Mouse (Mus musculus) kidney, postnatal 25 days (tissue): Measurements from ENCODE around the gene Eno3.

Experiments used
- DNase-seq, 2 experiments: peaks; one replicate each; pipeline ENCODE4 v3.0.0; 2021; ENCODE audit warnings: mixed read lengths in 2 of 2

Eno3 gene

DNA sequence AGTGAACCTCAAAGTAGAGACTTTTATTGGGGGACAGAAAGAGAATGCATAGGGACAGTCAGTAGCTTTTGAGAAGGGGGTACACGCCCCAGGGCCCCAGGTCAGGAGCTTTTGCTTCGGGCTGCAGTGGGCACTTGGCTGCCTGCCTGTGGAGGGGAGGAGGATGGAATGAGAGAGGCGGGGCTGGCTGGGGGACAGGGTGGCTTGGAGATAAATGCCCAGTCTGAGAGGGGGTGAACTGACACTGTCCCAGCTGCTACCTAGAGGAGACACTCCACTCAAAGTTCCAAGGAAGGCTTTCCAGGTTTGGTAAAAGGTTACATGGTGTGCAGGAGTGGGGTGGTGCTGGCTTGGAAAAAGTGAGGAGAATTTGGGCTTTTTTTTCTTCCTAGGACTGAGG is at the start of gene Eno3:
Gene Eno3, plus strand, starts transcription at position 239 of the 400 bp plus-strand sequence.
- peak in 1 of 2 experiments; percentile 47 for DNase-seq

GRCm38 (mm10) chr11:70607611-70608010 is 49.4 kb upstream of the Eno3 start:
- no peak for DNase-seq

GRCm38 (mm10) chr11:70608381-70609066 is 48.5 kb upstream of the Eno3 start:
- DNase-seq: peak; percentile 67 to 87

GRCm38 (mm10) chr11:70610752-70611151 is 46.2 kb upstream of the Eno3 start:
- no peak for DNase-seq

DNA sequence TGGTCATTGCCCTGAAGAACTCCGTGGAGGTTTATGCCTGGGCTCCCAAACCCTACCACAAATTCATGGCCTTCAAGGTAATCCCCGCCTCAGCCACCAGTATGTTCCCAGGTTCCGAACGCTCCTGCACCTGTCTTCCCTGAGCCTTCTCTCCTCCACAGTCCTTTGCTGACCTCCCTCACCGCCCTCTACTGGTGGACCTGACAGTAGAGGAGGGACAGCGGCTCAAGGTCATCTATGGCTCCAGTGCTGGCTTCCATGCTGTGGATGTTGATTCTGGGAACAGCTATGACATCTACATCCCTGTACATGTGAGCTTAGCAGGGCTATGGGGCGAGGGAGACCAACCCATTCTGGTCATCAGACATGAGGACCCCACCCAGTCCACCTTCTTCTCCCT is 44.5 kb upstream of the Eno3 start:
- DNase-seq: peak; percentile 31 to 57

DNA sequence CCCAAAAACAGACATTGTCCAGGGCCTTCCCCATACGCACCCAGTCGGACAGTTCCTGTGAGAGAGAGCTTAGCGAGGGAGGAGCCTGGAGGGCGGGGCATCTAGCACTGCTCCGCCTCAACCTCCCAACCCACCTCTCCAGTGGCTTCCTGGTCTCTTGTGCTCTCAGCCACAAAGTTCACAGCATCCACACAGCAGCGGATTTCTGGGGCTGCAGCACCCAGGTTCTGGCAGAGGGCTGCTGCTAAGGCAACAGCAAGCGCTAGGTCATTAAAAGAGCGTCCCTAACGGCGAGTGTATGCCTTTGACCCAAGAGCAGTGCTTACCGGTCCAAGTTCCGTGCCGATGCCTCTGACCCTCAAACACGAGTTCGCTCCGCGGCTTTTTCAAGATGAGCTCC is 41.9 kb upstream of the Eno3 start:
- DNase-seq: peak; percentile 79 to 84

DNA sequence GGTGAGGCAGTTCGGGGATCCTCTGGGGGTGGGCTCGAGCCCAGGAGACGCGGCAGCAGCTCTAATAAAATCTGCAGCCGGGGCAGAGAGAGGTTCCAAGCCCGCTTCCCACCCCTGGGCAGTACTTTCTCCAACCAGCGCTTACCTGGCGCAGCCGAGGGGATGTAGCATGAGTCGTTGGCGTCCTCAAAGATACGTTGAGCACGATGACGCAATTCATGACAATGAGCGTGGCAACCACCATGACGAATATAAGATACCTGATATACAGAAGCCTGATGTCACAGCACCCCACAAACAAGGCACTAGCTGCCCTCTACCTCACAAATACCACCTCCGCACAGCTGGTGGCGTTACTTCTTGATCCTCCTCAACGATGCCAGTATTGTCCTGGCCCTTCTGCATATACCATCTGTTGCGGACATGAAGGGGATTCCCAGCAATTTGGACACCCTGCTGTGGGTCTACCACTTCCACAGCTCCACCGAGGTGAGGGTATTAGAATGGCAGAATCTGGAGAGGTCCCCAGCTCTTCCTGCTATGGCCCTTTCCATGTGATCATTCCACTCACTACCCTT is 41.4 kb upstream of the Eno3 start, which contains the start of gene 4930544D05Rik:
Gene 4930544D05Rik, plus strand, starts transcription at position 333 of the 578 bp plus-strand sequence.
- DNase-seq: no peak

DNA sequence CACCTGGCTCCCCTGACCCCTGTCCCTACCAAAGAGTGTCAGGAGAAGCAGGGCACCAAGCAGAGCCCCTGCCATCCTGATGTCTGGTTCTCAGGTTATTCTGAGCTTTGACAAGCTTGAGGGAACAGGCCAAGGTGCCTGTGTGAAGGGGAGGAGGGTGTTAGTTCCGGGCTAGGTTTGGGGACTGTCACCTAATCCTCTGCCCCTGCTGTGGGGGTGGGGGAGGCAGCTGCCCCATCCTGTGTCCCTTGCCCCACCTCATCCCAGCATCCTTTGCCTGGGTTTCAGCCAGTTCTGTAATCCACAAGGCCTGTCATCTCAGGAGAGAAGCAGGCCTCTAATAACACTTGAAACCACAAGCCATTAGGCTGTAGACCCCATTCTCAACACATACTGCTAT is 37.9 kb upstream of the Eno3 start, which contains the start of gene Chrne:
Gene Chrne, minus strand, starts transcription at position 116 of the 400 bp plus-strand sequence.
- no peak for DNase-seq

- no peak for DNase-seq
Observed at GRCm38 (mm10) chr11:70621972-70622814, 34.8 kb upstream of the Eno3 start.

GRCm38 (mm10) chr11:70623053-70623742 is 33.8 kb upstream of the Eno3 start:
- DNase-seq: peak in 1 of 2 experiments; percentile 31

GRCm38 (mm10) chr11:70625473-70625872 is 31.5 kb upstream of the Eno3 start:
- peak; percentile 49 to 76 for DNase-seq

GRCm38 (mm10) chr11:70626877-70627276 is 30.1 kb upstream of the Eno3 start:
- DNase-seq: peak in 1 of 2 experiments; percentile 47

DNA sequence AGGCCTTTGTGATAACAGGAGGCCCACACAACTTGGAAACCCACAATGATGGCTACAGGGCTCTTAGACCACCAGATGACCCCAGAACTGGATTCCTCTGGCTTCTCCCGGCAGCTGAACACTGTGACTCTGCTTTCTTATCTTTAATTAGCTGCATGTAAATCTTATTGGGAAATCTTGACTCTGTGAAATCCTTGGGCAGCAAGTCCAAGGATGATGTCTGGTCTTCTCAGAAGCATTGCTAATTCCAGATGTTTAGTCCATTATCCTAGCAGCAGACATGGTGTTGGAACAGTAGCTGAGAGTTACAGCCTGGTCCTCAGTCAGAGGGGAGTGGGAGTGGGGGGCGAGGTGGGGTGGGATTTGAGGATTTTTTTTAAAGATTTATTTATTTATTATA is 28.6 kb upstream of the Eno3 start:
- DNase-seq: no peak

- peak in 1 of 2 experiments; percentile 37 for DNase-seq
Observed at GRCm38 (mm10) chr11:70629557-70629956, 27.4 kb upstream of the Eno3 start.

DNA sequence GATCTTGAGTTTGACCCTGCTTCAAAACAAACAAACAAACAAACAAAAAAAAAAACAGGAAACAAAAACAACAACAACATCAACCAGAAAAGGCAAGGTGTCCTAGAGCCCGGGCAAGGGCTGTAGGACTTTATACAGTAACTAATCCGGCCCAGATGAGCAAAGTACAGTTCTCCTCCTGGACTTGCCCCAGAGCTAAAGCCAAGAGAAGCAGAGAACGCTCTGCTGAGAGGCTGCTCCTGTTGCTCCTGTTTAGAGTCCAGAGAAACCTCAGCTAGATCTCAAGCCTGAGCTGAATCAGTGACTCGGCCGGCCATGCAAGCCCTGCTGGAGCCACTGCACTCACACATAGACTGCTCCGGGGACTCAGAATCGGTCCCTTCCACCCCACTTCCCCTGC is 26.9 kb upstream of the Eno3 start:
- DNase-seq: peak; percentile 62 to 79

DNA sequence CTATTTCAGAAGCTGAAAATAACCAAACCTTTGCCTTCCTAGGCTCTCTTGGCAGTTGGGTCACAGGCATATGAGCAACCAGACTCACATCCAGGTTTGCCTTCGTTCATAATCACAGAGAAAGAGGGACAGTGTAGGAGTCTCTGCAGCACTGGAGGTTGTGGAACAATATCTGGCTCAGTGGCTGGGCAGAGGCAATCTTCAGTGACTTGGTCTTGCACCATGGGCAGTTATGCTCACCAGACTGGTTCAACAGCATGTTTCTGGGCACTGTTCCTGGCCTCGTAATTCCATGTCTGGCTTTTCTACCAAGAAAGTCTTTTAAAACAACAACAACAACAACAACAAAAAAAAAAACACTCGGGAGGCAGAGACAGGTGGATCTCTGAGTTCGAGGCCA is 21.4 kb upstream of the Eno3 start:
- peak in 1 of 2 experiments; percentile 35 for DNase-seq

GRCm38 (mm10) chr11:70637764-70638163 is 19.2 kb upstream of the Eno3 start:
- no peak for DNase-seq

DNA sequence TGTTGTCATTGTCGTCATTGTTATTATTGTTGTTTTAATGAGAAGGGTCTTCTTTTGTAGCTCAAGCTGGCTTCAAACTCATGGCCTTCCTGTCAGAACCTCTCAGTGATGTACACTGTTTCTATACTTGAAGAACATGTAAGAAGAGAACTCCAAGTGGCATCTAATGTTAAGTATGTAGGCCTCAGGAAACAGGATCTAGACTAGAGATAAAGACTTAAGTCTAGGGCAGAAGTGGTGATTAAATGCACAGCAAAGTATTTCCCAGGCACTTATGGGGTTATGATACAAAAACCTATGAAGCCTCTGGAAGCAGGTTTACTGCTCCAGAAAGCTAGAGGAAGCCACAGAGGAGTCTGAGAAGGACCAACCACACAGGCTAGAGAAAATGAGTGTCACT is 18.7 kb upstream of the Eno3 start:
- DNase-seq: no peak

- no peak for DNase-seq
Observed at GRCm38 (mm10) chr11:70638714-70639278, 18.2 kb upstream of the Eno3 start, which contains the start of gene Gp1ba. TSS of gene Gp1ba (plus strand) at chr11:70639122.

DNA sequence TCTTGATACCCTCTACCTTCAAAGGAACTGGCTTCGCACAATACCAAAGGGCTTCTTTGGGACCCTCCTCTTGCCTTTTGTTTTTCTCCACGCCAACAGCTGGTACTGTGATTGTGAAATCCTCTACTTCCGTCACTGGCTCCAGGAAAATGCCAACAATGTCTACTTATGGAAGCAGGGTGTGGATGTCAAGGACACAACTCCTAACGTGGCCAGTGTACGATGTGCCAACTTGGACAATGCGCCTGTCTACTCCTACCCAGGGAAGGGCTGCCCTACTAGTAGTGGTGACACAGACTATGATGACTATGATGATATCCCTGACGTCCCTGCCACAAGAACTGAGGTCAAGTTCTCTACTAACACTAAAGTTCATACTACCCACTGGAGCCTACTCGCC is 17.0 kb upstream of the Eno3 start:
- no peak for DNase-seq

DNA sequence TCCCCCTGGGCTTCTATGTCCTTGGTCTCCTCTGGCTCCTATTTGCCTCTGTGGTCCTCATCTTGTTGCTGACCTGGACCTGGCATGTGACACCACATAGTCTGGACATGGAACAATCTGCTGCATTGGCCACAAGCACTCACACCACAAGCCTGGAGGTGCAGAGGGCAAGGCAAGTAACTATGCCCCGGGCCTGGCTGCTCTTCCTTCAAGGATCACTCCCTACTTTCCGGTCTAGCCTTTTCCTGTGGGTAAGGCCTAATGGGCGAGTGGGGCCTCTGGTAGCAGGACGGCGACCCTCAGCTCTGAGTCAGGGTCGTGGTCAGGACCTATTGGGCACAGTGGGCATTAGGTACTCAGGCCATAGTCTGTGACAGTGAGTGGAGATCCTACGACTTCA is 15.8 kb upstream of the Eno3 start:
- no peak for DNase-seq

- DNase-seq: no peak
Observed at GRCm38 (mm10) chr11:70643051-70643450, 14.0 kb upstream of the Eno3 start.
